Mouse (Mus musculus) midbrain, postnatal 0 days (tissue): ENCODE measurements around the gene Cfl2. TPM values are rescaled to one million over a fixed set of nuclear protein-coding genes. Genes with fewer than 3 reads are reported as not detected.
A peak's percentile ranks its signal among the peaks of the same experiment; 100 is the strongest.
"Not testable (repeated sequence)": the region's sequence is repeated elsewhere in the genome, so short reads cannot be mapped to it uniquely, and the experiment has no call there.

ENCODE experiments used
- ATAC-seq: fragments of 200-750 bp; cut with Nextera tagmentation; 2 replicates; pipeline ENCODE4 v1.8.0; 2017; ENCODE audit warnings: moderate number of reproducible peaks, mild to moderate bottlenecking, moderate TSS enrichment, moderate library complexity; ENCODE audit not compliant: low FRiP score
- DNase-seq: peaks from one replicate; pipeline ENCODE4 v3.0.0-alpha.2; 2015; ENCODE audit warnings: low spot score
- H3K27ac ChIP-seq: fragments of 300-500 bp; sonication (generic); 2 replicates; pipeline ENCODE4 v1.5.1; 2014; ENCODE audit warnings: low read depth, mild to moderate bottlenecking, low read length, mixed read lengths
- H3K27me3 ChIP-seq: fragments of 300-500 bp; sonication (generic); 2 replicates; pipeline ENCODE4 v1.6.1; 2014; ENCODE audit warnings: low read length, control low read depth, mixed read lengths; ENCODE audit not compliant: insufficient read depth
- H3K36me3 ChIP-seq: fragments of 300-500 bp; sonication (generic); 2 replicates; pipeline ENCODE4 v1.6.1; 2014; ENCODE audit warnings: low read length, control low read depth, mixed read lengths; ENCODE audit not compliant: insufficient read depth
- H3K4me1 ChIP-seq: fragments of 300-500 bp; sonication (generic); 2 replicates; pipeline ENCODE4 v1.6.1; 2014; ENCODE audit warnings: mild to moderate bottlenecking, control low read depth, antibody characterized with exemption, low read length, mixed read lengths; ENCODE audit not compliant: insufficient read depth
- H3K4me2 ChIP-seq: fragments of 300-500 bp; sonication (generic); 2 replicates; pipeline ENCODE4 v1.6.1; 2014; ENCODE audit warnings: low read depth, mild to moderate bottlenecking, low read length, mixed read lengths; ENCODE audit not compliant: poor library complexity, severe bottlenecking
- H3K4me3 ChIP-seq: fragments of 300-500 bp; sonication (generic); 2 replicates; pipeline ENCODE4 v1.5.1; 2014; ENCODE audit warnings: low read depth, mild to moderate bottlenecking, low read length, moderate library complexity
- H3K9ac ChIP-seq: fragments of 300-500 bp; sonication (generic); replicated peaks from 2 replicates; pipeline ENCODE4 v1.6.1; 2014; ENCODE audit warnings: mild to moderate bottlenecking, low read length, moderate library complexity, mixed read lengths; ENCODE audit not compliant: poor library complexity, severe bottlenecking
- H3K9me3 ChIP-seq: fragments of 300-500 bp; sonication (generic); 2 replicates; pipeline ENCODE4 v1.6.1; 2016; ENCODE audit warnings: low read length, control low read depth
- CTCF ChIP-seq: IDR thresholded peaks from 2 replicates; pipeline ENCODE4 v1.5.1; 2016; ENCODE audit warnings: antibody characterized with exemption, mild to moderate bottlenecking
- WGBS: fragments of 180-500 bp; shearing (Covaris S2); extraction: QIAGEN DNeasy Blood & Tissue Kit; methylation state at CpG from one replicate; pipeline ENCODE4 v1.1.7; 2014; 5-methylcytosine and 5-hydroxymethylcytosine counted together
- polyA plus RNA-seq: library from polyadenylated mRNA; unstranded; fragments of >200 nt; fragmentation: Nextera tagmentation; extraction: Ambion mirVana; gene quantifications from 2 replicates; pipeline ENCODE4 v1.2.1, GENCODE M21; 2015
- total RNA-seq: library from RNA; depleted of rRNA; stranded (reverse); fragments of >200 nt; gene quantifications from 2 replicates; pipeline ENCODE4 v1.2.3, GENCODE M21; 2014; rRNA removed

The Cfl2 gene
- 209 and 212 TPM in 2 replicates for total RNA-seq
- 249 and 256 TPM in 2 replicates for polyA plus RNA-seq

- ATAC-seq = peak; percentile 92
- peak; percentile 60 for TF ChIP-seq CTCF
- peaks cover 4% of the 10 kb centered on the region for H3K36me3 ChIP-seq
- H3K27ac ChIP-seq = peak within 1 kb of the TSS; percentile 97
- peak within 1 kb of the TSS; percentile 66 for H3K4me2 ChIP-seq
- peak within 1 kb of the TSS; percentile 85 for H3K4me3 ChIP-seq
- no peaks in the 10 kb centered on the region for H3K9me3 ChIP-seq
- DNase-seq = peak; percentile 90
- under 1% methylated on average over 47 of the region's 82 CpGs for WGBS
- H3K4me1 ChIP-seq = no peaks in the 10 kb centered on the region
- no peaks in the 10 kb centered on the region for H3K27me3 ChIP-seq
- H3K9ac ChIP-seq = peak within 1 kb of the TSS; percentile 91
Measured at GRCm38 (mm10) chr12:54862606-54863535, at the start of gene Cfl2. Cfl2 (minus strand) TSS chr12:54862877.

DNA sequence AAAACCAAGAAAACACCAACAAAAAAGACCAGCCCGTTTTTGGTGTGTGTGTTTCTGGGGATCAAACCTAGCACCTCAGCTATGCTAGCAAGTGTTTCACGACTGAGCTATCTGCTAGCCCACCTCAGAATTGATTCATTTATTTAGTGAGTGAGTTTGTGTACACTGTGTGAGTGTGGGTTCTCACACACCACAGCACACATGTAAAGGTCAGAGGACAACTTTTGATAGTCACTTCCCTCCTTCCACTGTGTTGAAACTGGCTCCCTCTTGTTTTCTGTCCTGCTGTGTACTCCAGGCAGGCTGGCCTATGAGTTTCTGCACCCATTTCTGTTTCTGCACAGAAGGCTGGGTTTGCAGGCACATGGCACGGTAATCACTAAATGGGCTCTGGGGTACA, 47.7 kb upstream of the Cfl2 start:
- DNase-seq = no peak
- no peak for TF ChIP-seq CTCF
- no peaks in the 10 kb centered on the region for H3K4me1 ChIP-seq
- no peak overlapping the region for H3K4me3 ChIP-seq
- 0 out of 2 replicates have a peak, but pooled peaks cover 4% of the 10 kb centered on the region for H3K9me3 ChIP-seq
- H3K27me3 ChIP-seq = no peaks in the 10 kb centered on the region
- no peak overlapping the region for H3K4me2 ChIP-seq
- ATAC-seq = no peak
- 93% methylated on average over 3 of the region's 3 CpGs for WGBS
- H3K9ac ChIP-seq = no peak overlapping the region
- no peak overlapping the region for H3K27ac ChIP-seq
- no peaks in the 10 kb centered on the region; the same call in 1 of the 2 replicates for H3K36me3 ChIP-seq

DNA sequence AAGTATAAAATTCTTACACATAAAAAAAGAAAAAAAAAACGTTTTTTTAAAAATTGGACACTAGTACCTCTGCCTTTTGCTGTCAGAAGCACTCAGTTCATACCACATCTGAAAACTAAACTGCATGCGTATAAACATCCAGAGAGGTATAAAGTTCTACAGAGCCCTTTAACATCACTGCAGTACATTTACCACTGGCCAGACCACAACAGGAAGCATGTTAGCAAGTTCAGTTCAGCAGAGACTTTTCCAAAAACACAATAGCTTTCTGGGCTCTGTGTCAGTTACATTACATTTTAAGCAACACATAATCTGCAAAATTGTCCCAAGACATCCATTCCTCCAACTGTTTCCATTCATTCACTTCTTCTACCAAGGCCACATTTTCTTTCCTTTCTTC, 29.9 kb upstream of the Cfl2 start:
- H3K27me3 ChIP-seq, ATAC-seq, H3K4me3 ChIP-seq, H3K27ac ChIP-seq, H3K36me3 ChIP-seq, DNase-seq, H3K9ac ChIP-seq, H3K4me2 ChIP-seq, H3K4me1 ChIP-seq, H3K9me3 ChIP-seq: not testable (repeated sequence)
- 35% methylated on average over 1 of the region's 2 CpGs for WGBS

GRCm38 (mm10) chr12:54890426-54890825, 27.7 kb upstream of the Cfl2 start:
- WGBS = 100% methylated on average over 2 of the region's 2 CpGs
- no peak for TF ChIP-seq CTCF
- no peak overlapping the region for H3K4me2 ChIP-seq
- H3K4me1 ChIP-seq = no peaks in the 10 kb centered on the region
- H3K4me3 ChIP-seq = no peak overlapping the region
- H3K27me3 ChIP-seq = no peaks in the 10 kb centered on the region
- no peak for DNase-seq
- H3K9ac ChIP-seq = no peak overlapping the region
- H3K9me3 ChIP-seq = no peaks in the 10 kb centered on the region
- no peak overlapping the region for H3K27ac ChIP-seq
- H3K36me3 ChIP-seq = no peaks in the 10 kb centered on the region
- no peak for ATAC-seq

DNA sequence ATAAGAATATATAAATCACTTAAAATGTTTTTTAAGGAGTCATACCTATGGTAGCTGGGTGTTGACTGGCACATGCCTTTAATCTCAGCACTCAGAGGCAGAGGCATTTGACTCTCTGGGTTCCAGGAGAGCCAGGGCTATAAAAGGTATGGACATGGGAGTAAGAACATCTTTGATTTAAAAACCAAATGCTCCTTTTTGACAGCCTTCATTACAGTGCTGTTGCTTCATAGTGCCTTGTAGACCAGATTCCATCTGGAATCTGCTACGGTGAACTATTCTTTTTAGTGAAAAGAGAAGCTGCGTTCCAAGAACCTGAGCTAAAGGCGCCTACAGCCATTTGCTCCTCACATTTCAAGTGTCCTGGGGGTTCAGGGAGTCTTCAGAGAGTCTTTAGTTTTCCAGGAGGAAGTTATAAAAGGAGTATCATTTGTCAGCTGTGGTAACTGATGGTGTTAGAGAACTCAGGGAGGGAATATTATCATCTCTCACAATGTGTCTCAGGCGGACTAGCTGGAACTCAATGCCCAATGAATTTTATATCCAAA, 25.0 kb upstream of the Cfl2 start:
- Histone ChIP-seq H3K9ac (no peak overlapping the region), H3K27ac (no peak overlapping the region), H3K27me3 (no peaks in the 10 kb centered on the region), H3K4me2 (no peak overlapping the region), H3K9me3 (no peaks in the 10 kb centered on the region), H3K4me3 (no peak overlapping the region), H3K4me1 (no peaks in the 10 kb centered on the region), H3K36me3 (no peaks in the 10 kb centered on the region)
- ATAC-seq (no peak), DNase-seq (no peak)
- TF ChIP-seq CTCF = no peak
- WGBS = 89% methylated on average over 4 of the region's 4 CpGs

DNA sequence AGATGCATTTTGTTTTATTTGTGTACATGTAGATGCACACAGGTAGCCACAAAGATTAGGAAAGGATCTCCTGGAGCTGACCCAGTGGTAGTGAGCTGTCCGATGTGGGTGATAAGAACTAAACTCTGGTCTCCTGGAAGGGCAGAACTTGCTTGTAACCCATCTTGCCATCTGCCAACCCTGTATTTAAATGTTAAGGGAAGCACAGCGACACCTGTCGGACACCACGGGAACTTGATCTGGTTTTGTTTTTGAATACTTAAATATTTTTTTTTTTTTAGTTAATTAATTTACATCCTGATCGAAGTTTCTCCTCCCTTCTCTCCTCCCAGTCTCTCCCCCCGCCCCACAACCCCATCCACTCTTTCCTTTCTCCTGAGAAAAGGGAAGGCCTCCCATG, 17.0 kb upstream of the Cfl2 start:
- Histone ChIP-seq H3K9ac (no peak overlapping the region), H3K4me3 (no peak overlapping the region), H3K4me1 (no peaks in the 10 kb centered on the region), H3K9me3 (no peaks in the 10 kb centered on the region), H3K27me3 (no peaks in the 10 kb centered on the region), H3K4me2 (no peak overlapping the region), H3K27ac (no peak overlapping the region), H3K36me3 (no peaks in the 10 kb centered on the region)
- peak; percentile 71 for TF ChIP-seq CTCF
- DNase-seq (peak; percentile 67), ATAC-seq (no peak)
- WGBS = 15% methylated on average over 6 of the region's 6 CpGs
